Mouse (Mus musculus) lung, adult 2 months (tissue): ENCODE measurements at regions not wholly inside any gene's neighbourhood (a gene's known extent, or its start where the extent isn't known, plus 50 kb on each side); places are given as distances from the start of the nearest gene placed in this dataset.

ENCODE experiments used
- CTCF ChIP-seq: fragments of 200-500 bp; IDR thresholded peaks from 2 replicates; pipeline ENCODE4 v1.5.1; 2011; ENCODE audit warnings: mild to moderate bottlenecking, low read length, control low read depth; ENCODE audit not compliant: insufficient read depth
- POLR2A ChIP-seq: fragments of 200-500 bp; IDR thresholded peaks from 2 replicates; pipeline ENCODE4 v1.6.1; 2011; ENCODE audit warnings: low read depth, mild to moderate bottlenecking, control low read depth, low read length, borderline replicate concordance; ENCODE audit errors: extremely low read depth

- TF ChIP-seq CTCF (no peak), POLR2A (no peak)
Measured at GRCm38 (mm10) chr10:16893316-16893715, 829.7 kb upstream of the Cited2 start.
